Mouse (Mus musculus) cerebellum, adult 11 months (tissue): Measurements from ENCODE around the gene Havcr1.
"Not testable (repeated sequence)": the region's sequence is repeated elsewhere in the genome, so short reads cannot be mapped to it uniquely, and the experiment has no call there.

Experiments used
- DNase-seq: peaks from one replicate; pipeline ENCODE4 v3.0.0; 2022

Gene Havcr1

GRCm38 (mm10) chr11:46735076-46735475, at the start of gene Havcr1:
Gene Havcr1, plus strand, starts transcription at chr11:46735080.
- DNase-seq = not testable (repeated sequence)

GRCm38 (mm10) chr11:46690136-46690535, 44.7 kb upstream of the Havcr1 start:
- no peak for DNase-seq

GRCm38 (mm10) chr11:46695849-46696248, 39.0 kb upstream of the Havcr1 start:
- DNase-seq = not testable (repeated sequence)

- DNase-seq = no peak
Observed at GRCm38 (mm10) chr11:46697433-46698277, 37.2 kb upstream of the Havcr1 start.

- DNase-seq = no peak
Observed at GRCm38 (mm10) chr11:46698278-46698655, 36.6 kb upstream of the Havcr1 start.

GRCm38 (mm10) chr11:46698830-46699229, 36.0 kb upstream of the Havcr1 start:
- no peak for DNase-seq

GRCm38 (mm10) chr11:46706664-46707356, 28.1 kb upstream of the Havcr1 start, which contains the start of gene Timd2:
Gene Timd2, minus strand, starts transcription at chr11:46707061.
- no peak for DNase-seq

- DNase-seq = no peak
Observed at GRCm38 (mm10) chr11:46731541-46732070, 3.3 kb upstream of the Havcr1 start.

- DNase-seq = no peak
Observed at GRCm38 (mm10) chr11:46733242-46733789, 1.6 kb upstream of the Havcr1 start.

GRCm38 (mm10) chr11:46734617-46735016, 263 bp upstream of the Havcr1 start:
- DNase-seq = no peak

GRCm38 (mm10) chr11:46739501-46739900, 4.6 kb downstream of the Havcr1 start:
- DNase-seq = no peak

- no peak for DNase-seq
Observed at GRCm38 (mm10) chr11:46740886-46741285, 6.0 kb downstream of the Havcr1 start.

- no peak for DNase-seq
Observed at GRCm38 (mm10) chr11:46741716-46742115, 6.8 kb downstream of the Havcr1 start.

GRCm38 (mm10) chr11:46747996-46748395, 13.1 kb downstream of the Havcr1 start:
- DNase-seq = no peak

GRCm38 (mm10) chr11:46753662-46754061, 18.8 kb downstream of the Havcr1 start:
- DNase-seq = no peak

GRCm38 (mm10) chr11:46754669-46755068, 19.8 kb downstream of the Havcr1 start:
- no peak for DNase-seq

- DNase-seq = not testable (repeated sequence)
Observed at GRCm38 (mm10) chr11:46755714-46756113, 20.8 kb downstream of the Havcr1 start.

GRCm38 (mm10) chr11:46776879-46777278, 42.0 kb downstream of the Havcr1 start:
- no peak for DNase-seq

- DNase-seq = no peak
Observed at GRCm38 (mm10) chr11:46779811-46780210, 44.9 kb downstream of the Havcr1 start.

GRCm38 (mm10) chr11:46804440-46804839, 69.6 kb downstream of the Havcr1 start:
- DNase-seq = no peak

- no peak for DNase-seq
Observed at GRCm38 (mm10) chr11:46810511-46810910, 75.6 kb downstream of the Havcr1 start, which contains the start of gene Timd4. Gene Timd4, plus strand, starts transcription at chr11:46810800.

GRCm38 (mm10) chr11:46817692-46818091, 82.8 kb downstream of the Havcr1 start:
- no peak for DNase-seq

- DNase-seq = no peak
Observed at GRCm38 (mm10) chr11:46819930-46820329, 85.0 kb downstream of the Havcr1 start.
